Mouse (Mus musculus) midbrain, embryonic 14.5 days (tissue): ENCODE measurements around the gene Tnp1. TPM values are rescaled to one million over a fixed set of nuclear protein-coding genes. Genes with fewer than 3 reads are reported as not detected.

ENCODE experiments used
- ATAC-seq: fragments of 200-750 bp; cut with Nextera tagmentation; 2 replicates; pipeline ENCODE4 v1.8.0; 2017; ENCODE audit warnings: moderate number of reproducible peaks, moderate library complexity; ENCODE audit not compliant: low FRiP score, low TSS enrichment
- DNase-seq: peaks from one replicate; pipeline ENCODE4 v3.0.0-alpha.2; 2015
- H3K27ac ChIP-seq: fragments of 300-500 bp; sonication (generic); replicated peaks from 2 replicates; pipeline ENCODE4 v1.5.1; 2014; ENCODE audit warnings: mild to moderate bottlenecking, low read depth, low read length, moderate library complexity
- H3K27me3 ChIP-seq: fragments of 300-500 bp; sonication (generic); 2 replicates; pipeline ENCODE4 v1.6.1; 2014; ENCODE audit warnings: low read length, control low read depth, mixed read lengths; ENCODE audit not compliant: control insufficient read depth, insufficient read depth
- H3K36me3 ChIP-seq: fragments of 300-500 bp; sonication (generic); 2 replicates; pipeline ENCODE4 v1.6.1; 2014; ENCODE audit warnings: low read length, control low read depth; ENCODE audit not compliant: control insufficient read depth, insufficient read depth
- H3K4me1 ChIP-seq: fragments of 300-500 bp; sonication (generic); 2 replicates; pipeline ENCODE4 v1.6.1; 2014; ENCODE audit warnings: mild to moderate bottlenecking, antibody characterized with exemption, low read length, control low read depth; ENCODE audit not compliant: control insufficient read depth, insufficient read depth
- H3K4me2 ChIP-seq: fragments of 300-500 bp; sonication (generic); 2 replicates; pipeline ENCODE4 v1.6.1; 2014; ENCODE audit warnings: mild to moderate bottlenecking, low read length, moderate library complexity
- H3K4me3 ChIP-seq: fragments of 300-500 bp; sonication (generic); replicated peaks from 2 replicates; pipeline ENCODE4 v1.5.1; 2014; ENCODE audit warnings: low read depth, low read length
- H3K9ac ChIP-seq: fragments of 300-500 bp; sonication (generic); replicated peaks from 2 replicates; pipeline ENCODE4 v1.6.1; 2014; ENCODE audit warnings: mild to moderate bottlenecking, low read length, moderate library complexity
- H3K9me3 ChIP-seq: fragments of 300-500 bp; sonication (generic); 2 replicates; pipeline ENCODE4 v1.6.1; 2016; ENCODE audit warnings: low read length, control low read depth, mixed read lengths; ENCODE audit not compliant: control insufficient read depth
- WGBS: fragments of 180-500 bp; shearing (Covaris S2); extraction: QIAGEN DNeasy Blood & Tissue Kit; methylation state at CpG from one replicate; pipeline ENCODE4 v1.1.7; 2014; 5-methylcytosine and 5-hydroxymethylcytosine counted together
- polyA plus RNA-seq: library from polyadenylated mRNA; unstranded; fragments of >200 nt; fragmentation: Nextera tagmentation; extraction: Ambion mirVana; gene quantifications from 2 replicates; pipeline ENCODE4 v1.2.1, GENCODE M21; 2014

Tnp1 gene
- polyA plus RNA-seq, 1 experiment from 2014 or later = not detected

DNA sequence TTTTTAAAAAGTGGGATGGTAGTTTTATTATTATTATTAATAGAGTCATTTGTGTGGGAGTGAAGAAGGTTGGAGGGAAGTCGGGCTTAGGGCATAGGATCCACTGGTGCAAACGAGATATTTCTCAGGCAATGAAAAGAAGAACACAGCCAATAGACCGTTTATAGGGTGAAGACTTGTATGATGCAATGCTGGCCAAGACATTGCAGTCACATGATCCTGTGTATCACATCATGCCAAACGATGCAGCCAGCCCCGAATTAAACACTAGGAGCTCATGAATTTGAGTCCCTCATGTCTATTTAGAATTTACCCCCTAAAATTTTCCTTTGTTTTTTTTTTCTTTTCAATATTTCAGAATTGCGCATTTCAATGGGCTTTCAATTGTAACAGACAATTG lies 13.0 kb upstream of the Tnp1 start:
- no peak overlapping the region for H3K4me2 ChIP-seq
- H3K27ac ChIP-seq = no peak overlapping the region
- H3K4me1 ChIP-seq = no peaks in the 10 kb centered on the region
- ATAC-seq (no peak), DNase-seq (no peak)
- H3K9me3 ChIP-seq = no peaks in the 10 kb centered on the region
- H3K4me3 ChIP-seq = no peak overlapping the region
- no peaks in the 10 kb centered on the region for H3K36me3 ChIP-seq
- no peaks in the 10 kb centered on the region for H3K27me3 ChIP-seq
- WGBS = 91% methylated on average over 6 of the region's 6 CpGs
- no peak overlapping the region for H3K9ac ChIP-seq

DNA sequence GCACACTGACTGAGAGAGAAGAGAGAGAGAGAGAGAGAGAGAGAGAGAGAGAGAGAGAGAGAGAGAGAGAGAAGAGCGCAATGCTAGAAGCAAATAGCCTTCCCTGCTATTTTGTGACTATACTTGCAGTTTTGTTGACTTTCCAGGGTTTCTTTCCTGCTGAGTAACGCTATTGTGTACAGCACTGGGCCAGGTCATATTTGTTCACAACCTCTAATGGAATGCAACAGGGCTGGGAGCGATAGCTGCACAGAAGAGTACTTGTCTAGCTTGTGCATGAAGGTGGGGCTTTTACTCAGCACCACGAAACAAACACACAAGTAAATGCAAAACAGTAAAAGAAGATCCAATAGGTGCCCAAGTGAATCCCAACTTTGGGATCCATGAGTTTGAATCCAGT lies 11.7 kb upstream of the Tnp1 start:
- H3K4me1 ChIP-seq = no peaks in the 10 kb centered on the region
- no peak overlapping the region for H3K27ac ChIP-seq

DNA sequence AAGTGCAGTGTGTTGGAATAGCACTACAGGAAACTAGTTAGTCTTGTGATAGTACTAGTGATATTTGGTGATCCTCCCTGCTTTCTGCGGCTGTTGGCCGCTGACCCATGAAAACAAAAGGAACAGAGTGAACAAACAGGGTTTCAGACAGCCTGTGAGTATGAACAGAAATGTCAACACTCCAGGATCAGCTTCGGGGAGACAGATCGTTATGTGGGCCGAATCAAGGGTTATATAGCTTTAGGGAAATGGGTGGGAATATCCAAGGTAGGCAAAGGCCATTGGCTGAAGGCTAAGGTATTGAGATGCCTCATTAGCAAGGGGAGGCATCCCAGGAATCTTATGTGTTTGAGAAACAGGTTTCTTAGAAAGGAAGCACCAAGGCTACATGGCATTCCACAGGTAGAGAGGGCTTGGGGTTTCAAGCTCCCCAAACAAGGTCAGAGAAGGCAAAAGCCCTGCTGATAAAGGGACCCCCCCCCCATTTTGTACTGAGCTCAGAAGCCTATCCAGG lies 11.1 kb upstream of the Tnp1 start:
- Histone ChIP-seq H3K27me3 (no peaks in the 10 kb centered on the region), H3K27ac (no peak overlapping the region)

More for the DNA sequence above, 11.7 kb upstream of the Tnp1 start:
- Histone ChIP-seq H3K4me2 (no peak overlapping the region), H3K4me3 (no peak overlapping the region), H3K27me3 (no peaks in the 10 kb centered on the region), H3K9ac (no peak overlapping the region), H3K36me3 (no peaks in the 10 kb centered on the region), H3K9me3 (no peaks in the 10 kb centered on the region)
- no peak for ATAC-seq
- no peak for DNase-seq
- WGBS = 86% methylated on average over 4 of the region's 4 CpGs

DNA sequence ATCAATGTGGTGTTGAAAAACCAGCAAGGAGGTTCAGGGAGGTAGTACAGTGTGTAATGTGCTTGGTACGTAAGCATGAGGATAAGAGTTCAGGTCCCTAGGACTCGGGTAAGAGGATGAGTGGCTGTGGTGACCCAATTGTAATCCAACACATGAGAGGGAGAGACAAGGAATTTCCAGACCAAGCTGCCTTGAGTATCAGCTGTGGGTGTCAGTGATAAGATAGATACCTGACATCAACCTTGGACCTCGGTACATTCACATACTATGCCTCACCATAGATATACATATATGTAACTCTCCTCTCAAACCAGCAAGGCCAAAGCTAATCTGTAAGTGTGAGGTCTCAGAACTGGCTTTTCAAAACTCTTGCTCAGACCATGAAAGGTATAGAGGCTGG lies 10.4 kb upstream of the Tnp1 start:
- Histone ChIP-seq H3K4me2 (no peak overlapping the region), H3K27me3 (no peaks in the 10 kb centered on the region), H3K9ac (no peak overlapping the region), H3K9me3 (no peaks in the 10 kb centered on the region), H3K27ac (no peak overlapping the region), H3K4me3 (no peak overlapping the region), H3K36me3 (no peaks in the 10 kb centered on the region), H3K4me1 (no peaks in the 10 kb centered on the region)
- no peak for ATAC-seq
- no peak for DNase-seq
- WGBS = 96% methylated on average over 3 of the region's 3 CpGs

More for the DNA sequence above, 11.1 kb upstream of the Tnp1 start:
- H3K9ac ChIP-seq = no peak overlapping the region
- H3K4me1 ChIP-seq = no peaks in the 10 kb centered on the region
- no peak for ATAC-seq
- no peak for DNase-seq
- WGBS = 78% methylated on average over 5 of the region's 5 CpGs
- no peaks in the 10 kb centered on the region for H3K36me3 ChIP-seq
- no peak overlapping the region for H3K4me3 ChIP-seq
- H3K4me2 ChIP-seq = no peak overlapping the region
- H3K9me3 ChIP-seq = no peaks in the 10 kb centered on the region

DNA sequence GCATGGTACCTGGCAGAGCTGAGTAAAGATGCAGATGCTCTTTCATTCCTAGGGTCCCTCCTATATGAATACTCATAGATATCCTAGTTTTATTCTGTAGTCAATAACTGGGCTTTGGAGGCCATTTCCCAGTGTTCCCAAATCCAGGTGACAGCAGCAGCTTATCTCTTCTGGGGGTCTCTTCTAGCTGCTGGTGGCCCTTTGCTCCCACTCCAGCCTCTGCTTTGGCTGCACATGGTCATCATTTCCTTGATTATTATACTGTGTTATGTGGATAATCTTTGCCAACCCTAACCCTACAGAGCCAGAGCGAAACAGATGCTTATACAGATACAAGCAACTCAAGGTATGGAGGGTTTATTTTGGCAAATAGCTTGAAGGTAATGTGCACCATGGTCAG lies 8.9 kb downstream of the Tnp1 start:
- DNase-seq (no peak), ATAC-seq (no peak)
- Histone ChIP-seq H3K4me2 (no peak overlapping the region), H3K9ac (no peak overlapping the region), H3K27ac (no peak overlapping the region), H3K27me3 (no peaks in the 10 kb centered on the region), H3K9me3 (no peaks in the 10 kb centered on the region), H3K4me3 (no peak overlapping the region), H3K36me3 (no peaks in the 10 kb centered on the region), H3K4me1 (no peaks in the 10 kb centered on the region)
- 98% methylated on average over 1 of the region's 1 CpGs for WGBS

DNA sequence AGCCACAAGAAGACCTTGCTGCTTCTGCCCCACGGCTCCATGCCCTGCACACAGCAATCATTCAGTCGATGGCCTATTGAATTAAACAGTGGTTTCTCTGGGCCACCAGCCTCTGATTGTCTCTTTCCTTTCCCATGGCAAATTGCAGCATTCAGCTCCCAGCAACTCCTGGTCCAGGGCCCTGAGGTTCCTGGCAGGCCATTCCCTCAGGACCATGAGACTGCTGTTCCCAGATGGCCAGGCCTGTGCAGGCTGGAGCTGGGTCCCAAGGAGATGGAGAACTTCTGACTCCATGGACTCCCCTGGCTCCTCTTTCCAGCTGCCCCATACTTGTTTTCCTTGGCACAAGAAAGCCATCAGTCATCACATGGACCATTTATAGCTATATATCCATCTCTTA lies 10.8 kb downstream of the Tnp1 start:
- Histone ChIP-seq H3K36me3 (no peaks in the 10 kb centered on the region), H3K27ac (no peak overlapping the region), H3K4me1 (no peaks in the 10 kb centered on the region), H3K4me2 (no peak overlapping the region), H3K27me3 (no peaks in the 10 kb centered on the region), H3K9me3 (no peaks in the 10 kb centered on the region), H3K9ac (no peak overlapping the region), H3K4me3 (no peak overlapping the region)
- ATAC-seq (no peak), DNase-seq (no peak)
- 91% methylated on average over 2 of the region's 2 CpGs for WGBS

DNA sequence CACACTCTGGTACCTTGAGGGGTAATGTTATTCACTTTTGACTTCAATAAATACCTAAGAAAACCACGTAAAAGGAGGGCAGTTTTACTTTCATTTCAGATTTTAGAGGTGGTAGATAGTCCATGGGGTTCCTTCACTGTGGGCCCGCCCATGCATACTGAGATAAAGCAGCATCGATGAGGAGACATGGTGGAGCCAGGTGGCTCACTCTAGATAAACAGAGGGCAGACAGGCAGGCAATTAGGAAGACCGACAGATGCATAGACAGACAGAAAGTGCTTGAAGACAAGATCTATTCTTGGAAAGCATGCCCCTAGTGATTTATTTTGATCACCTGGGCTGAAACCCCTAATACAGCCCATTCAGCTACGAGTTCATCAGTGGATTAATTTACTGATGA lies 13.1 kb downstream of the Tnp1 start:
- no peak overlapping the region for H3K27ac ChIP-seq
- no peak overlapping the region for H3K4me3 ChIP-seq
- H3K4me2 ChIP-seq = no peak overlapping the region
- H3K4me1 ChIP-seq = no peaks in the 10 kb centered on the region
- DNase-seq = no peak
- no peak overlapping the region for H3K9ac ChIP-seq
- no peaks in the 10 kb centered on the region for H3K9me3 ChIP-seq
- no peak for ATAC-seq
- H3K36me3 ChIP-seq = no peaks in the 10 kb centered on the region
- no peaks in the 10 kb centered on the region for H3K27me3 ChIP-seq
- WGBS = 89% methylated on average over 5 of the region's 5 CpGs

DNA sequence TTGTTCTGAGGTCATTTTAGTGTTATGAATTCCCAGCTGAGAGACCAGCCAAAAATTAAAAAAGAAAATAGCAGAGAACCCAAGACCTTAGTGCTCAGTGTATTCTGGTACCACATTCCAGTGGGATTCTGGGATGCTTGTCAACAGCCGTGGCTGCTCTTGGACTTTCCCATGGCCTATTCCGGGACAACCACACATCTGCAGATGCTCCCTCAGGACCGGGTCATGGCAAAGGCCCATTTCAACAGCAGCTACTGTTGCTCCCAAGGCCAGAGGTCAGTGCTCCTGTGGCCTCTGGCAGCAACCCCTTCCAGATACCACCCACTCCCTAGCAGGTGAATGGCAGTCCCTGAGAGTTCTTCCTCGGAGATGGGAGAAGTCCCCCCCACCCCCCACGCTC lies 13.7 kb downstream of the Tnp1 start:
- Histone ChIP-seq H3K9me3 (no peaks in the 10 kb centered on the region), H3K4me2 (no peak overlapping the region), H3K4me1 (no peaks in the 10 kb centered on the region), H3K27me3 (no peaks in the 10 kb centered on the region), H3K36me3 (no peaks in the 10 kb centered on the region), H3K9ac (no peak overlapping the region), H3K4me3 (no peak overlapping the region), H3K27ac (no peak overlapping the region)
- 84% methylated on average over 5 of the region's 5 CpGs for WGBS
- DNase-seq (no peak), ATAC-seq (no peak)

DNA sequence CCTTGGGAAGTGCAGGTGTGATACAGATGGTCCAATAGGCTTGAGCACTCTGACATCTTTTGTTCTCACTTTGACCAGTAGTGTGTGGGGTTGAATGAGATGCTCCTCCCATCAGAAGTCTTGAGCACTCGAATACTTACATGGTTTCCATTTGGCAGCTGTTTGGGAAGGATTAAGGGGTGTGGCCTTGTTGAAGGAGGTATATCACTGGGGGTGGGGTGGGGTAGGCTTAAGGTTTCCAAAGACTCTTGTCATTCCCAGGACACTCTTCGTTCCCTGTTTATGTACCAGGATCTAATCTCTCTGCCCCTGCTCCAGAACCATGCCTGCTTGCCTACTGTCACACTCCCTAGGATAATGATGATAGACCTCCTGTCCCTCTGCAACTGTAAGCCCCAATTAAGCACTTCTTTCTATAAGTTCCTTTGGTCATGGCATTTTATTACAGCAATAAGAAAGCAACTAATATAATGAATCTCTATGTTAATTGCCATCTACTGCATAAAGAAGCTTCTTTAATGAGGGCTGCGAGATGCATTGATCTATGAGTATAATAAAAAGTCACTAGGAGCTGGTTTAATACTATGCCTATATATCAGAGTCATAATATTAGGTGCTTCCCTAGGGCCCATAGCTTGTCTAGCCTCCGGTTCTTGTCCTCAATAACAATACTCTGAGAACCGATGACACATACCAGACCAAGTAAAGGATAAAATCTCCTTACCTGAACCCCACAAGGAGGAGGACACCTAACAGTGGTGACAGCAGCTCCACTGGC lies 20.8 kb downstream of the Tnp1 start:
- no peak overlapping the region for H3K9ac ChIP-seq
- H3K9me3 ChIP-seq = no peaks in the 10 kb centered on the region
- no peak overlapping the region for H3K4me3 ChIP-seq
- DNase-seq (no peak), ATAC-seq (no peak)
- no peak overlapping the region for H3K4me2 ChIP-seq
- no peaks in the 10 kb centered on the region for H3K36me3 ChIP-seq
- no peak overlapping the region for H3K27ac ChIP-seq
- no peaks in the 10 kb centered on the region for H3K27me3 ChIP-seq
- H3K4me1 ChIP-seq = no peaks in the 10 kb centered on the region
- 95% methylated on average over 5 of the region's 5 CpGs for WGBS
